Mouse (Mus musculus): Measurements from ENCODE around the gene Mllt3. TPM values are rescaled to one million over a fixed set of nuclear protein-coding genes. Genes with fewer than 3 reads are reported as not detected.

The Mllt3 gene
- polyA plus RNA-seq, 1 experiment from 2014 or later = 116 TPM

DNA sequence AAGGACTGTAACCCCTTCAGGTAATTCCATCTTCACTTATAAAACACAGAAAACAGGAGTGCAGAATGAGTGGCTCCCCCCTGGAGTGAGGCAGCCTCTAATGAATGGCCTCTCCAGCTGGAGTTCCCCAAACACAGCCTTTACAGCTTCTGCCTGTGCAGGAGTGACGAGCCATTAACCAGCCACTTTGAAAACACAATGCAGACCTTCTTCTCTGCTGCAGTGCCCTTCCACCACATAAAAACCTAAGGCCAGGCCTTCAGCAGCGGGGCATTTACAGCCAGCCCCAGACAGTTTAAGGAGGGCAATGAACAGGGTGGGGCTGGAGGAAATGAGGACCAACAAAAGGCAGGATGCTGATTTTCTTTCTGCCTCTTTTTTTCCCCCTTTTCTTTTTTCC lies 198.9 kb downstream of the Mllt3 start:
- H3K4me2 ChIP-seq = no peak overlapping the region
- no peaks in the 10 kb centered on the region for H3K27me3 ChIP-seq
- peak; percentile 79; the same call in 1 of the 2 replicates for ATAC-seq
- no peak overlapping the region for H3K9ac ChIP-seq
- H3K36me3 ChIP-seq (ENCODE audit: poor library complexity, severe bottlenecking) = 0 out of 2 replicates have a peak, but pooled peaks cover 12% of the 10 kb centered on the region
- peak overlapping the region; percentile 67 for H3K27ac ChIP-seq
- WGBS = 4% methylated on average over 2 of the region's 2 CpGs
- no peak overlapping the region for H3K4me3 ChIP-seq
- H3K9me3 ChIP-seq (replicated peaks) = no peaks in the 10 kb centered on the region
- peaks cover 21% of the 10 kb centered on the region for H3K4me1 ChIP-seq

DNA sequence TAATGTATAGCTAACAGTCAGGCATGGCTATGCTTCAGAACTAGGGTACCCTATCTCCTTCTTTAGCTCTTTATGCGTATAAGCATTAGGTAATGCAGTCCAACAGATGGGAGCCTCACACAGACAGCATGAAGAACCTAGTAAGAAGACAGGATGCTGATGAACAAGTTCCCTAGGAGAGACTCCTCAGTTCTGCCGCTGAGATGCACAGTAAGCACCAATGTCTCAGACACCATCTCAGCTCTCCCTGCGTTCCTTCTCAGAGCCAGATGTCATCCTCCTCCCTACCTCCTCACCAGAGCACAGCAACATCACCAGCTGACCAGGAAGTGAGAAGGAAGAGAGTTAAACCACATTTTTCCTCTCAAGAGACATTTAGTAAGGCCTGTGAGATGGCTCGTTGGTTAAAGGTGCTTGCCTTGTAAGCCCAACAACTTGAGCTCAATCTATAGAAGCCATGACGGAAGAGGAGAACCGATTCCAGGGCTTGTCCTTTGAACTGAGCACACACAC lies 202.3 kb downstream of the Mllt3 start:
- Histone ChIP-seq H3K4me2 (no peak overlapping the region), H3K4me1 (peaks cover 17% of the 10 kb centered on the region), H3K9ac (no peak overlapping the region), H3K27me3 (no peaks in the 10 kb centered on the region), H3K4me3 (no peak overlapping the region), H3K27ac (no peak overlapping the region), H3K36me3 (ENCODE audit: poor library complexity, severe bottlenecking) (0 out of 2 replicates have a peak, but pooled peaks cover 8% of the 10 kb centered on the region), H3K9me3 (replicated peaks) (no peaks in the 10 kb centered on the region)
- ATAC-seq = no peak
- 92% methylated on average over 6 of the region's 6 CpGs for WGBS

DNA sequence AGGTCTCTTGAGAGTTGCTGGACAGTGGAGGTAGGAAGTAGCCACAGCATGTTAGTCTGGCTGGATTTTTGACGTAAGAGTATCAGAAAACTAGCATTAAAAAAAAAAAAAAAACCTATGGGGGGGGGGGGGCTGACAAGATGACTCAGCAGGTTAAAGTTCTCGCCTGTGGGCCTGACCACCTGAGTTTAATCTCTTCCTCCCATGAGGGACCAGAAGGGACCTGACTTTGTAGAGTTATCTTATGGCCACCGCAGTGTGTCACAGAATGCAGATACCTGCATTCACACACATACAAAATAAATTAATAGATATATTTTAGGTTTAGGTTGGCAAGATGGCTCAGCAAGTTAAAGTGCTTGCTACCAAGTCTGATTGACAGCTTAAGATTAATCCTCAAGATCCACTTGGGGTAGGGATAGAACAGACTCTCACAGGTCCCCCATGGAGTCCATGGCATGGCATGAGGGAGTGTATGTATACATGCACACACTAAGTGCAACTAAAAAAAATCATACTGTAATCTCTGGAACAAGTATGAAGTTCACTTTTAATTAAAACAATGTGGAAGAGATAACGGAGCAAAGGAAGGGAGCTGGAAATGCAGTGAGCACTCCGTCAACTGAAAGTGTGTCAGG lies 203.6 kb downstream of the Mllt3 start:
- Histone ChIP-seq H3K36me3 (ENCODE audit: poor library complexity, severe bottlenecking) (0 out of 2 replicates have a peak, but pooled peaks cover 8% of the 10 kb centered on the region), H3K27ac (no peak overlapping the region), H3K27me3 (no peaks in the 10 kb centered on the region), H3K4me2 (no peak overlapping the region), H3K9me3 (replicated peaks) (no peaks in the 10 kb centered on the region), H3K9ac (no peak overlapping the region), H3K4me3 (no peak overlapping the region), H3K4me1 (peaks cover 6% of the 10 kb centered on the region)
- WGBS = 91% methylated on average over 5 of the region's 5 CpGs
- ATAC-seq = no peak

- no peak for ATAC-seq
- Histone ChIP-seq H3K9ac (no peak overlapping the region), H3K4me1 (peaks cover 7% of the 10 kb centered on the region; the same call in 1 of the 2 replicates), H3K27ac (no peak overlapping the region; the same call in 1 of the 2 replicates), H3K9me3 (replicated peaks) (no peaks in the 10 kb centered on the region), H3K27me3 (no peaks in the 10 kb centered on the region), H3K4me2 (no peak overlapping the region), H3K4me3 (no peak overlapping the region), H3K36me3 (ENCODE audit: poor library complexity, severe bottlenecking) (peaks cover 7% of the 10 kb centered on the region; the same call in 1 of the 2 replicates)
- WGBS = 76% methylated on average over 5 of the region's 5 CpGs
Observed at GRCm38 (mm10) chr4:87826336-87826735, 206.8 kb downstream of the Mllt3 start.

DNA sequence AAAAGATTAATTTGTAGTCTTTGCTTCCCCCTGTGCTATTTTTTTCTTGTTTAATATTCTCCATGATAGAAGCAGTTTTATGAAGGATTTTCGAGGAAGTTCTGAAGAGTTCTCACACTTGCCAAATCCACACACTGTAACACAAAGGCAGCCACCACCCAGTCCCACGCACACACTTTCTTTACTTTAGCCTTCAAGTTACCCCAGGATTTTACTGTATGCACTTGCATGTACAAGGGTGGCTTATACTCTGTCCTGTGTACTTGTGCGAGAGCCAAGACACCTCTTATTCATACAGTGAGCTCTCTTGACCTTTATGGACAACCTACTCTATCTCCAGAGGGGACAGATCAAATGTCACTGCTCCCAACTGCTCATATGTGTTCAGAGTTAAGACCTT lies 209.5 kb downstream of the Mllt3 start:
- Histone ChIP-seq H3K27ac (no peak overlapping the region), H3K36me3 (ENCODE audit: poor library complexity, severe bottlenecking) (peaks cover 7% of the 10 kb centered on the region; the same call in 1 of the 2 replicates), H3K4me2 (no peak overlapping the region), H3K9me3 (replicated peaks) (no peaks in the 10 kb centered on the region), H3K27me3 (no peaks in the 10 kb centered on the region), H3K4me1 (peaks cover 21% of the 10 kb centered on the region), H3K9ac (no peak overlapping the region), H3K4me3 (no peak overlapping the region)
- ATAC-seq = no peak
- 85% methylated on average over 3 of the region's 3 CpGs for WGBS

GRCm38 (mm10) chr4:87823191-87823590 lies 210.0 kb downstream of the Mllt3 start:
- Histone ChIP-seq H3K4me1 (peaks cover 26% of the 10 kb centered on the region), H3K36me3 (ENCODE audit: poor library complexity, severe bottlenecking) (peaks cover 7% of the 10 kb centered on the region; the same call in 1 of the 2 replicates), H3K27ac (no peak overlapping the region; the same call in 1 of the 2 replicates), H3K4me3 (no peak overlapping the region), H3K9me3 (replicated peaks) (no peaks in the 10 kb centered on the region), H3K27me3 (no peaks in the 10 kb centered on the region), H3K9ac (no peak overlapping the region), H3K4me2 (no peak overlapping the region)
- ATAC-seq = peak; percentile 31; the same call in 1 of the 2 replicates
- 82% methylated on average over 6 of the region's 6 CpGs for WGBS

DNA sequence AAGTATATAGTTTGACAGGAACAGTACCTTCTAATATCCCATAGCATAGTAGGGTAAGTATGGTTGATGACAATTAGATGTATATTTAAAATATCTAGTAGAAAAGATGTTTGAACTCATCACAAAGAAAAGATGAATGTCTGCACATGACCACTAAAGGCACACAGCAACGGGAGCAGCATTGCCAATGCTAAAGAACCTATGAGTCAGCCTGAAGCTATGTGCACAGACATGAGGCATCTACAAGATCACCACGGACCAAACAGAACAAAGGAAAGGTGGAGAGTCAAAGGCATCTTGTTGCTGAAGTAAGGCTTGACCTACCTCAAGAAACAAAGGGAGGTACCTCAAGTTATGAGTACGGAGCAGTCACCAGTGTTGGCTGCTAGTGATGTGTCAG lies 212.3 kb downstream of the Mllt3 start:
- H3K4me3 ChIP-seq = no peak overlapping the region
- no peak for ATAC-seq
- no peaks in the 10 kb centered on the region for H3K9me3 ChIP-seq (replicated peaks)
- H3K27me3 ChIP-seq = no peaks in the 10 kb centered on the region
- no peak overlapping the region for H3K9ac ChIP-seq
- no peak overlapping the region for H3K4me2 ChIP-seq
- H3K36me3 ChIP-seq (ENCODE audit: poor library complexity, severe bottlenecking) = peaks cover 7% of the 10 kb centered on the region; the same call in 1 of the 2 replicates
- no peak overlapping the region for H3K27ac ChIP-seq
- WGBS = 94% methylated on average over 3 of the region's 3 CpGs
- peaks cover 27% of the 10 kb centered on the region for H3K4me1 ChIP-seq

- Histone ChIP-seq H3K4me2 (no peak overlapping the region), H3K9ac (no peak overlapping the region), H3K4me3 (no peak overlapping the region), H3K9me3 (replicated peaks) (no peaks in the 10 kb centered on the region), H3K4me1 (peaks cover 27% of the 10 kb centered on the region), H3K27me3 (no peaks in the 10 kb centered on the region), H3K27ac (peak overlapping the region; percentile 27; the same call in 1 of the 2 replicates), H3K36me3 (ENCODE audit: poor library complexity, severe bottlenecking) (peaks cover 7% of the 10 kb centered on the region; the same call in 1 of the 2 replicates)
- peak; percentile 85 for ATAC-seq
- WGBS = 32% methylated on average over 9 of the region's 9 CpGs
Observed at GRCm38 (mm10) chr4:87819182-87819581, 214.0 kb downstream of the Mllt3 start.

DNA sequence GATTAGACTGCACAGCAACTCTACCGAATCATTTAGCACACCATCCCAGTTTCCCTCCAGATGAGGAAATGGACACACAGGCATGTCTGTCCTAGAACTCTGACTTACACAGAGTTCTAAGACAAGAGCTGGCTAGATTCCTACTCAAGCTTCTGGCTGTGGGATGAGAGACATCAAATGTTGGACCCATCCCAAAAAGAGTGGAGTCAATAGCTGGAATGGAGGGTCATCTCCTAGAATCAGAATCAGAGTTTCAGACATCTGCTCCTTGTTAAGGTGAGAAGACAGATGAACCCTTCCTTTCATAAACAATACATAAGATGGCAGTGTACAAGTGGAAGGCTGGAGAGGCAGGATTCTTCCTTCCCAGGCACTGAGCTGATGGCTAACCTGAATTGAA lies 214.9 kb downstream of the Mllt3 start:
- Histone ChIP-seq H3K27me3 (no peaks in the 10 kb centered on the region), H3K9me3 (replicated peaks) (no peaks in the 10 kb centered on the region), H3K4me3 (no peak overlapping the region), H3K4me2 (no peak overlapping the region), H3K27ac (peak overlapping the region; percentile 14), H3K36me3 (ENCODE audit: poor library complexity, severe bottlenecking) (peaks cover 7% of the 10 kb centered on the region; the same call in 1 of the 2 replicates), H3K4me1 (peaks cover 23% of the 10 kb centered on the region), H3K9ac (no peak overlapping the region)
- no peak for ATAC-seq
- 95% methylated on average over 1 of the region's 1 CpGs for WGBS

- Histone ChIP-seq H3K4me2 (no peak overlapping the region), H3K4me1 (peaks cover 20% of the 10 kb centered on the region), H3K9ac (no peak overlapping the region), H3K27me3 (no peaks in the 10 kb centered on the region), H3K36me3 (ENCODE audit: poor library complexity, severe bottlenecking) (no peaks in the 10 kb centered on the region), H3K9me3 (replicated peaks) (no peaks in the 10 kb centered on the region), H3K4me3 (no peak overlapping the region), H3K27ac (no peak overlapping the region)
- 86% methylated on average over 7 of the region's 7 CpGs for WGBS
- no peak for ATAC-seq
Observed at GRCm38 (mm10) chr4:87815465-87816108, 217.6 kb downstream of the Mllt3 start.

- no peak overlapping the region for H3K27ac ChIP-seq
- 91% methylated on average over 2 of the region's 2 CpGs for WGBS
- H3K4me3 ChIP-seq = no peak overlapping the region
- no peaks in the 10 kb centered on the region for H3K9me3 ChIP-seq (replicated peaks)
- no peak overlapping the region for H3K9ac ChIP-seq
- H3K4me2 ChIP-seq = no peak overlapping the region
- no peaks in the 10 kb centered on the region for H3K27me3 ChIP-seq
- H3K36me3 ChIP-seq (ENCODE audit: poor library complexity, severe bottlenecking) = no peaks in the 10 kb centered on the region
- ATAC-seq = no peak
- peaks cover 4% of the 10 kb centered on the region; the same call in 1 of the 2 replicates for H3K4me1 ChIP-seq
Observed at GRCm38 (mm10) chr4:87811899-87812298, 221.3 kb downstream of the Mllt3 start.
